Mouse (Mus musculus): ENCODE results near the gene Ttc4.

The Ttc4 gene

GRCm38 (mm10) chr4:106652546-106652945 lies 26.2 kb downstream of the Ttc4 start:
- no peak for DNase-seq (ENCODE audit: low spot score in 2 of 2)

GRCm38 (mm10) chr4:106650833-106651527 lies 27.8 kb downstream of the Ttc4 start, which contains the start of gene Pars2:
Gene Pars2, plus strand, starts transcription at chr4:106651069.
- peak; percentile 95 to 97 for DNase-seq (ENCODE audit: low spot score in 2 of 2)

- no peak for DNase-seq (ENCODE audit: low spot score in 2 of 2)
These were observed 31.6 kb downstream of the Ttc4 start for GRCm38 (mm10) chr4:106647137-106647536.

GRCm38 (mm10) chr4:106645797-106646196 lies 32.9 kb downstream of the Ttc4 start:
- no peak for DNase-seq (ENCODE audit: low spot score in 2 of 2)

GRCm38 (mm10) chr4:106644218-106644610 lies 34.5 kb downstream of the Ttc4 start:
- DNase-seq (ENCODE audit: low spot score in 2 of 2) = no peak

GRCm38 (mm10) chr4:106643483-106644217 lies 35.1 kb downstream of the Ttc4 start:
- no peak for DNase-seq (ENCODE audit: low spot score in 2 of 2)

GRCm38 (mm10) chr4:106634086-106634479 lies 44.7 kb downstream of the Ttc4 start:
- no peak for DNase-seq (ENCODE audit: low spot score in 2 of 2)

- DNase-seq (ENCODE audit: low spot score in 2 of 2) = no peak
These were observed 45.3 kb downstream of the Ttc4 start for GRCm38 (mm10) chr4:106633281-106634085.

- no peak for DNase-seq (ENCODE audit: low spot score in 2 of 2)
These were observed 46.4 kb downstream of the Ttc4 start for GRCm38 (mm10) chr4:106632313-106632712.

GRCm38 (mm10) chr4:106630333-106631220 lies 48.2 kb downstream of the Ttc4 start:
- peak; percentile 88 to 93 for DNase-seq (ENCODE audit: low spot score in 2 of 2)

- no peak for DNase-seq (ENCODE audit: low spot score in 2 of 2)
These were observed 49.4 kb downstream of the Ttc4 start for GRCm38 (mm10) chr4:106629374-106629773.

- no peak for DNase-seq (ENCODE audit: low spot score in 2 of 2)
These were observed 49.9 kb downstream of the Ttc4 start for GRCm38 (mm10) chr4:106628650-106629360.

- no peak for DNase-seq (ENCODE audit: low spot score in 2 of 2)
These were observed 50.9 kb downstream of the Ttc4 start for GRCm38 (mm10) chr4:106627809-106628208.

GRCm38 (mm10) chr4:106624271-106624670 lies 54.5 kb downstream of the Ttc4 start:
- DNase-seq (ENCODE audit: low spot score in 2 of 2) = no peak

GRCm38 (mm10) chr4:106622712-106623111 lies 56.0 kb downstream of the Ttc4 start:
- DNase-seq (ENCODE audit: low spot score in 2 of 2) = no peak

GRCm38 (mm10) chr4:106622030-106622493 lies 56.7 kb downstream of the Ttc4 start, which contains the start of gene Ttc22:
Gene Ttc22, plus strand, starts transcription at chr4:106622432.
- DNase-seq (ENCODE audit: low spot score in 2 of 2) = no peak

GRCm38 (mm10) chr4:106621428-106621827 lies 57.3 kb downstream of the Ttc4 start:
- DNase-seq (ENCODE audit: low spot score in 2 of 2) = no peak

GRCm38 (mm10) chr4:106618898-106619297 lies 59.8 kb downstream of the Ttc4 start:
- no peak for DNase-seq (ENCODE audit: low spot score in 2 of 2)

- DNase-seq (ENCODE audit: low spot score in 2 of 2) = no peak
These were observed 61.7 kb downstream of the Ttc4 start, which contains the start of gene Lexm for GRCm38 (mm10) chr4:106617056-106617455. Gene Lexm, minus strand, starts transcription at chr4:106617241.

- no peak for DNase-seq (ENCODE audit: low spot score in 2 of 2)
These were observed 63.1 kb downstream of the Ttc4 start for GRCm38 (mm10) chr4:106615637-106616036.
